In the genomic region with DNA sequence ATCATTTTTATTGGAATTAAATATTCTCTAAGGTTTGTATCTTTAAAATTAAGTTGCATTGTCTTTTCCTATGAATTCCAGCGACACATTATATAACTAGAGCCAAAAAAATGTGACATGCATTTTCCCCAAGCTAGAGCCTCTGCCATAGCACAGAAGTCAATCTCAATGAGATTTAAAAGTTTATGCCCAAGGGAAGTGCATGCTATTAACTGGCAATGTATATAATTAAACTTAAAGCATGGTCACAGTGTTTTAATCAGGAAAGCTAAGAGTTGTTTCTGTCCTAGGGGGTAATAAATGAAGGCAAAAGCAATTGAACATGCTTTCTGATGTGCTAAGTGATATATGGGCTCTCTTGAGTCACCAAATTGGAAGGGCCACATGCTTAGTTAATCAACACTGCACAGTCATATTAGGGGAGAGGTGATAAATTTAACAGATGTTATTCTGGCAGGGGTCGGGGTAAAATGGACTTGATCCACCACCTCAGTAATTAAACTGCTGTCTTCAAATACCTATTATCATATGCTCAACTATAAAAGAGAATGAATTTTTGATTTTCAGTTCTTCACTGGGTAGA, we compare ENCODE assay signal across 16 mouse cellular contexts.
DNase-seq lines count a peak whose midpoint lies in the region; ATAC-seq lines count a peak whose summit lies in the region.
"Had no signal": no experiment of that assay in that cellular context is flagged by ENCODE, and none has a peak within 500 bp of the region (broad histone marks: within the 10 kb centered on the region; RNA-seq: fewer than 3 reads in every experiment).

No protein-coding gene starts in this region.

- H3K4me1 ChIP-seq in neural tube, embryonic 11.5 days (ENCODE audit: control insufficient read depth, insufficient read depth, low read length), result no peaks in the 10 kb centered on the region
- H3K4me1 ChIP-seq in neural tube, embryonic 13.5 days (replicated peaks), result no peaks in the 10 kb centered on the region
- H3K4me1 ChIP-seq in midbrain, embryonic 13.5 days (replicated peaks), result no peaks in the 10 kb centered on the region
- H3K4me1 ChIP-seq: embryonic facial prominence, embryonic 12.5 days; heart, embryonic 12.5 days; hindbrain, embryonic 15.5 days had no signal

- WGBS in neural tube, embryonic 11.5 days, result 53% methylated on average over 2 of the region's 2 CpGs
- 42% methylated on average over 2 of the region's 2 CpGs for WGBS in neural tube, embryonic 13.5 days
- WGBS in midbrain, embryonic 13.5 days, result 74% methylated on average over 2 of the region's 2 CpGs

- H3K27me3 ChIP-seq in neural tube, embryonic 11.5 days (ENCODE audit: control insufficient read depth, insufficient read depth, low read length), result no peaks in the 10 kb centered on the region
- no peaks in the 10 kb centered on the region for H3K27me3 ChIP-seq in neural tube, embryonic 13.5 days
- no peaks in the 10 kb centered on the region for H3K27me3 ChIP-seq in midbrain, embryonic 13.5 days
- H3K27me3 ChIP-seq: embryonic facial prominence, embryonic 12.5 days; heart, embryonic 12.5 days; hindbrain, embryonic 15.5 days had no signal

- H3K27ac ChIP-seq in neural tube, embryonic 11.5 days (ENCODE audit: low read depth, low read length), result no peak overlapping the region
- no peak overlapping the region for H3K27ac ChIP-seq in neural tube, embryonic 13.5 days (replicated peaks)
- no peak overlapping the region for H3K27ac ChIP-seq in midbrain, embryonic 13.5 days
- H3K27ac ChIP-seq: embryonic facial prominence, embryonic 12.5 days; hindbrain, embryonic 15.5 days had no signal

- peak; percentile 82 for ATAC-seq in neural tube, embryonic 11.5 days (ENCODE audit: insufficient read depth, low FRiP score, low TSS enrichment)
- peak; percentile 92 for ATAC-seq in neural tube, embryonic 13.5 days (ENCODE audit: low read depth)
- ATAC-seq in midbrain, embryonic 13.5 days, result no peak
- ATAC-seq: forebrain, embryonic 16.5 days had no signal

- H3K9ac ChIP-seq in neural tube, embryonic 11.5 days (ENCODE audit: low read length), result no peak overlapping the region
- H3K9ac ChIP-seq in neural tube, embryonic 13.5 days, result no peak overlapping the region
- no peak overlapping the region for H3K9ac ChIP-seq in midbrain, embryonic 13.5 days (replicated peaks)
- H3K9ac ChIP-seq: embryonic facial prominence, embryonic 12.5 days; heart, embryonic 12.5 days; hindbrain, embryonic 15.5 days had no signal

- H3K4me2 ChIP-seq in neural tube, embryonic 11.5 days (ENCODE audit: low read depth), result no peak overlapping the region
- H3K4me2 ChIP-seq in neural tube, embryonic 13.5 days, result no peak overlapping the region
- H3K4me2 ChIP-seq in midbrain, embryonic 13.5 days (replicated peaks), result no peak overlapping the region
- H3K4me2 ChIP-seq: embryonic facial prominence, embryonic 12.5 days; heart, embryonic 12.5 days; hindbrain, embryonic 15.5 days had no signal

- no peaks in the 10 kb centered on the region for H3K9me3 ChIP-seq in neural tube, embryonic 11.5 days (ENCODE audit: control insufficient read depth, low read length)
- no peaks in the 10 kb centered on the region for H3K9me3 ChIP-seq in neural tube, embryonic 13.5 days
- no peaks in the 10 kb centered on the region for H3K9me3 ChIP-seq in midbrain, embryonic 13.5 days
- H3K9me3 ChIP-seq: embryonic facial prominence, embryonic 12.5 days; heart, embryonic 12.5 days; hindbrain, embryonic 15.5 days had no signal

- no peaks in the 10 kb centered on the region for H3K36me3 ChIP-seq in neural tube, embryonic 11.5 days (ENCODE audit: control insufficient read depth, insufficient read depth, low read length)
- no peaks in the 10 kb centered on the region for H3K36me3 ChIP-seq in neural tube, embryonic 13.5 days
- H3K36me3 ChIP-seq in midbrain, embryonic 13.5 days, result no peaks in the 10 kb centered on the region
- H3K36me3 ChIP-seq: embryonic facial prominence, embryonic 12.5 days; heart, embryonic 12.5 days; hindbrain, embryonic 15.5 days had no signal

- no peak overlapping the region for H3K4me3 ChIP-seq in neural tube, embryonic 11.5 days (ENCODE audit: low read depth, low read length)
- no peak overlapping the region for H3K4me3 ChIP-seq in neural tube, embryonic 13.5 days
- H3K4me3 ChIP-seq in midbrain, embryonic 13.5 days (replicated peaks), result no peak overlapping the region
- H3K4me3 ChIP-seq: embryonic facial prominence, embryonic 12.5 days; heart, embryonic 12.5 days; hindbrain, embryonic 15.5 days had no signal

- DNase-seq in embryo, embryonic 11 days, result peak; percentile 7
- DNase-seq in embryo, embryonic 10 days (ENCODE audit: low spot score), result no peak
- DNase-seq in neural tube, embryonic 11.5 days (ENCODE audit: low spot score), result no peak
- no peak for DNase-seq in neural tube, embryonic 10.5 days (ENCODE audit: extremely low spot score, low spot score)
- no peak for DNase-seq in thymus, postnatal 10 days (ENCODE audit: low spot score in 2 of 2)
- DNase-seq: adrenal gland, postnatal 10 days; cerebellum, adult 11-12 months; cerebellum, adult 9-10 months; cerebellum, postnatal 25 days; gastrocnemius, postnatal 25 days had no signal
